Mouse (Mus musculus): ENCODE results near the gene Ube2l3.
"Not testable (repeated sequence)": the region's sequence is repeated elsewhere in the genome, so short reads cannot be mapped to it uniquely, and the experiment has no call there.

Gene Ube2l3

GRCm38 (mm10) chr16:17208389-17209361 is 6.2 kb upstream of the Ube2l3 start, which contains the start of gene Rimbp3:
TSS of gene Rimbp3 (plus strand) at chr16:17208603.
- DNase-seq, result peak; percentile 73 to 79

GRCm38 (mm10) chr16:17204990-17205389 is 2.5 kb upstream of the Ube2l3 start:
- peak; percentile 13 to 28 for DNase-seq

GRCm38 (mm10) chr16:17201977-17202376 is 472 bp downstream of the Ube2l3 start:
- DNase-seq, result no peak

- DNase-seq, result peak; percentile 84 to 86
These were observed 1.3 kb downstream of the Ube2l3 start for GRCm38 (mm10) chr16:17200953-17201707.

GRCm38 (mm10) chr16:17200121-17200952 is 2.1 kb downstream of the Ube2l3 start:
- no peak for DNase-seq

GRCm38 (mm10) chr16:17193823-17194222 is 8.6 kb downstream of the Ube2l3 start:
- no peak for DNase-seq

DNA sequence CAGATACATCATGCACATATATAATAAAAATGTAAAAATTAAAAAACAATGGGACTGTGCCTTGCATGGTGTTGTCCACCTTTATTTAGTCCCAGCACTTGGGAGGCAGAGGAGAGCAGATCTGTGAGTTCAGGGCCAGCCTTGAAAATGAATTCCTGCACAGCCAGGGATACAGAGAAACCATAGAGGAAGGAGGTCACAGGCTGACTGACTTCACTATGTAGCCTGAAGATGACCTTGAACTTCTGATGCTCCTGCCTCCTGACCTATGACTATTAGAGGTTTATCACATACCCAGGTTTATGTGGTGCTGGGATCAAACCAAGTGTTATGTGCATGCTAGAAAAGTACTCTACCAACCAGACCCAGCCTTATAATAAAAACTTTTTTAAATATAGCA is 17.0 kb downstream of the Ube2l3 start:
- DNase-seq, result no peak

- DNase-seq, result no peak
These were observed 19.4 kb downstream of the Ube2l3 start for GRCm38 (mm10) chr16:17183003-17183402.

GRCm38 (mm10) chr16:17182136-17182535 is 20.3 kb downstream of the Ube2l3 start:
- DNase-seq, result no peak

- DNase-seq, result no peak
These were observed 21.1 kb downstream of the Ube2l3 start for GRCm38 (mm10) chr16:17181382-17181781.

GRCm38 (mm10) chr16:17179706-17180105 is 22.7 kb downstream of the Ube2l3 start:
- no peak for DNase-seq

DNA sequence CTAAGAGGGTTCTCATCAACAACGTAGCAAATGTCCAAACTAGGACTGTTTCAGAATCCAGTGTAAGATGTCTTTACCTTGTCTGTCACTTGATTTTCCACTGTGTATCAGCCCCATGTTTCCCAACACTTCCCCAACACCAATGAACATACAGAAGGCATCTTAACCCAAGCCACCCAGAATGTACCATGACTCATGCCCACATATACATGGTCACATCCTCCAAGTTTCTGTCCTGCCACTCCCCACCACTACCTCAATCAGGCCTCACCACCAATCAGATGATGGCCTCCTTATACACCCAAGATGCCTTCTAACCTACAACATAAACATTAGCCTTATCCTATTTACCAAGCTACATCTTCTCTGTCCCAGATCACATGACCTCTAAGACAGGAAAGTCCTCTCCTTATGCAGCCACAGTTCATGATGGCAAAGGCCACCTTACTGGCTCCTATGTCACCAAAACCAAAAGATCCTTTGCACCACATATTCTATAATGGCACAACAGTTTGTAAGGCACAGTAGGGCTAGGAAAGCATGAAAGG is 24.8 kb downstream of the Ube2l3 start:
- DNase-seq, result no peak

DNA sequence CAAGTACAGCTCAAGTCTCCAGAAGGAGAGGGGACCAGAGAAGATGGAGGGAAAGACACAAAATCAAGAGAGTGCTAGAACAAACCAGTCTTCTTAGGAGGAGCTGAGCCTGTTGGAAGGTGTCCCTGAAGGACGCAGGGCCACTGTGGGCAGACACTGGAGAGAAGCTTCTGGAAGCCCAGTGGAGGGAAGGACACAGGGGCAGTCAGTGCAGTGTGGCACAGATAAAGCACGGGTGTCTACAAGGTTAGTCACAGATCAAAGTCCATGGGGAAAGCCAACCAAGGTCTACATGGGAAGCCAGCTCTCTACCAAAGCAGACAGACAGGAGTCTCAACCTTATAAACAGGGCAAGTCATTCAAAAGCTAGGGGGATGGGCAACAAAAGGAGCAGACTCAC is 26.7 kb downstream of the Ube2l3 start:
- no peak for DNase-seq

- DNase-seq, result no peak
These were observed 34.4 kb downstream of the Ube2l3 start for GRCm38 (mm10) chr16:17168049-17168448.

DNA sequence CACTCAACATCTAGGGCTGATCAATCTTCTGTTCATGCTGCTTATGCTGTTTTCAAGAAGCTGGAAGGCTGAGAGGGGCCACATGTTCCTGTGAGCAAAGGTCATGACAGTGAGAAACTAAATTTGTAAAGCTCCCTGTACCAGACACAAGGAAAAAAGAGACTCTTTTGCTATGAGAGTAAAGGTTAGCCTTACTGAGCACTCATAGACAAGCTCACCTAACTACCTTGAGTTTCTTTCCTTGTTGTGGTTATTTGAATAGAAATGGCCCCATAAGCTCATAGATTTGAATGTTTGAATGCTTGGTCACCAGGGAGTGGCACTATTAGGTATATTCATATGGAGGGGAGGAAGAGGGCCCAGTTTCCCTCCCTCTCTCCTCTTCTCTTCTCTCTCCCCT is 35.3 kb downstream of the Ube2l3 start:
- DNase-seq, result no peak

DNA sequence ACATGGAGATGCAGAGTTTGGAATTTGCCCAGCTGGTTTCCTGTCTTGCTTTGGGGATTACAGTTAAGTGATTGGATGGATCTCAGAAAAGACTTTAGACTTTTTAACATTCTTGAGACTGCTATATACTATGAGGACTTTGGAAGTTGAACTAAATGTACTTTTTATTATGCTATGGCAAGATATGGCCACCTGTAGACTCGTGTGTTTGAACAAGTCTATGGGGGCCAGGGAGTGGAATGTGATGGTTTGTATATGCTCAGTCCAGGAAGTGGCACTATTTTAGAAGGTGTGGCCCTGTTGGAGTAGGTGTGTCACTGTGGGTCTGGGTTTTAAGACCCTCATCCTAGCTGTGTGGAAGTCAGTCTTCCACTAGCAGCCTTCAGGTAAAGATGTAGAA is 37.0 kb downstream of the Ube2l3 start:
- DNase-seq, result not testable (repeated sequence)

- DNase-seq, result no peak
These were observed 48.1 kb downstream of the Ube2l3 start for GRCm38 (mm10) chr16:17154346-17154745.

GRCm38 (mm10) chr16:17151874-17152273 is 50.6 kb downstream of the Ube2l3 start:
- DNase-seq, result no peak

- DNase-seq, result no peak
These were observed 51.8 kb downstream of the Ube2l3 start for GRCm38 (mm10) chr16:17150520-17151258.

DNA sequence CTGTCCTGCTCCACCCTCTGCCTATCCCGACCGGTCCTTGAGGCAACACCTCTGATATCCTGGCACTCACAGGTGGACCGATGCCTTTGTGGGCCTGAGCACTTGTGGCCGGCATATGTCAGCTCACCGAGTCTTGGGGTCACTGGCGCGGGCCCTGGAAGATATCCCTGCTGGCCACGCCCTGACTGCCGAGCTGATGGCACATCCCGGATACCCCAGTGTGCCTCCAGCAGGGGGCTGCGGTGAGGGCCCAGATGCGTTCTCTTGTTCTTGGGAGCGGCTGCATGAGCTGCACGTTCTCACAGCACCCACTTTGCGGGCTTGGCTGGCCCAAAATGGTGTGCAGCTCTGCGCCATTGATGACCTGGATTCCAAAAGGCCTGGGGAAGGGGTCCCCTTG is 54.4 kb downstream of the Ube2l3 start:
- DNase-seq, result peak in 1 of 2 experiments; percentile 13

DNA sequence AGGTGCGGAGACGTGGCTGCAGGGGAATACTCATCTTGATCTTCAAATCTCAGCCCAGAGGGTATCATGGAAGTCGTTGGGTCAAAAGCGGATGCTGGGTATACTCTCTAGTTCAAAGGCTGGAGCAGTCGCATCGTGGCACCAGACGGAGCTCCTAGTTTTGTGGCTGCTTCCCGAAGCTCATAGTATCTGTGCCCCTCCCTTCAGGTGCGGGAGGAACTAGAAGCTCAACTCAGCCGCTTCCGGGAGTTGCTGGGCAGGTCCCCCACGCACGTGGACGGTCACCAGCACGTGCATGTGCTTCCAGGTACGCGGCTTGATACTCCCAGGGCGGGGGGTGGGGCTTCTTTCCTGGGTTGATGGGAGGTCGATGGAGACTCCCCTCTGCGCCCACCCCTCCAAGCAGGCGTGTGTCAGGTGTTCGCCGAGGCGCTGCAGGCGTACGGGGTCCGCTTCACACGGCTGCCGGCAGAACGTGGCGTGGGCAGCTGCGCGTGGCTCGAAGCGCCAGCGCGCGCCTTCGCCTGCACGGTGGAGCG is 55.0 kb downstream of the Ube2l3 start:
- DNase-seq, result peak in 1 of 2 experiments; percentile 19

All from cerebellum, postnatal 36 days (tissue).